Mouse (Mus musculus) kidney, adult 2 months (tissue): ENCODE measurements around the gene Nprl2.

ENCODE experiments used
- CTCF ChIP-seq: fragments of 200-500 bp; conservative IDR thresholded peaks from 2 replicates; pipeline ENCODE4 v1.5.1; 2011; ENCODE audit warnings: low read depth, mild to moderate bottlenecking, control low read depth, low read length, moderate library complexity, mixed read lengths; ENCODE audit not compliant: insufficient read depth, insufficient read length
- POLR2A ChIP-seq: fragments of 200-500 bp; IDR thresholded peaks from one replicate; pipeline ENCODE4 v1.6.1; 2011; ENCODE audit warnings: low read depth, low read length, control low read depth

DNA sequence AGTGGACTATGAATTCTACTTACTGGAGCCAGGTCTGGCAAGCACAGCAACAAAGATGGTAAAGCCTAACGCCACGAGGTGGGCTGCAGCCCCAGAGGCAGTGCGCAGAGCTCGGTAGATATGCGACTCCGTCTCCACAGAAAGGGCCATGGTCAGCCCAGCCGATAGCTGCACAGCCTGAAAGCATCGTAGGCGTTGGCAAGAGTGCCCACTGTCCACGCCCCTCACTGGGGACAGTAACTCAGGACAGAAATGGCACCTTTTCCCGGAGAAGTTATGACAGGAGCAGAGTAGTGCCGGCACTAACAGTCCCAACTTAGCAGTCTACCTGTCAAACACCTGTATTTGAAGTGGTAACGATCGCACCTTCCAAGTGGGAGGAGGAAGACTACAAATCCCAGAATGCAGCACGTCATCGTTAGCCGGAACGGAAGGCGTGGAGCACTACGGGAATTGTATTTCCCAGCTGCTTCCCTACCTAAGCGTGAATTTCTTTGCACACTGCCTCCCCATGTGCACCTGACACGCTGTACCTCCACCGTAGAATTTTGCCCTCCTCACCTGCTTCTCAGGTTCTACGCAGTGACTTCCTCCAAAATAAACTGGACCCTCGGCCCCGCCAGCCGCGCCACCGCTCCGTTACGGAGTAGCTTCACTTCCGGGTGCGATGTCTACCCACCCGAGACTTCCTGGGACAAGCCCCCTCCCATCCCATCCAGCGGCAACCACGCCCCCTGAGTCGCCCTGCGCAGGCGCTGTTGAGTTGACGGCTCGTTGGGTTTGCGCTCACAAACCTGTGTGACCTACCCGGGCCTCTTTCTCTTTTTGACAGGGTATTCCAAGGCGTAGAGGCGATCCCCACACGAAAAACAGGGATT lies at the start of gene Nprl2, which contains the start of gene Cyb561d2:
- TF ChIP-seq CTCF (no peak), POLR2A (no peak)
